Mouse (Mus musculus) lung, adult 18-20 months (tissue): Measurements from ENCODE around the gene Gm28048.
A peak's percentile ranks its signal among the peaks of the same experiment; 100 is the strongest.

Source experiments
- DNase-seq, 2 experiments: peaks; one replicate each; pipeline ENCODE4 v3.0.0; 2022; ENCODE audit warnings: mixed read lengths in 2 of 2

The Gm28048 gene

GRCm38 (mm10) chr11:22938983-22939382 lies 42.9 kb downstream of the Gm28048 start:
- DNase-seq = no peak

DNA sequence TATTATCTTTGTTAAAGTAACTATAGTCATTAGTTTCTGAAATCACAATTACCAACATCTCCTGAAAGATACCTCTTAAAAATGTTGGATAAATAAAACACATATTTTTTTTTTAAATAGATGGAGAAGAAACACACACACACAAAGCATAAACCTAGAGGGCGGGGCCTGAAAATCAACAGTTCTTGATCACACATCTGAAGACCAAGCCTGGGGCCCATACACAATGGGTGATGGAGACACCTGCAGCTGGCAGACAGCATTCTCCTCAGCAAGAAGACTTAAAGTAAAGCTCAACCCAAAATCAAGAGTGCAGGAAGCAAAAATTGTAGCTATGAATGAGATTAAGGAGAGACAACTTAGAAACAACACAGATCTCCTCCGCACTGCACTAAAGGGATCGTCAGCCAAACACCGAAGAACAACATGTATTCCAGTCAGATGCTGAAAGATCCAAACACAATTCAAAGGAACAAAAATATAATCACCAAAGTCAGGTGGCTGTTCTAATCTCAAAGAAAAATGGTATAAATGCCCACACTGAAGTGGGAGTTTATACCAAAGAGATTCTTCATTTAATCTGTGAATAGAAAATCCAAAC lies 44.1 kb downstream of the Gm28048 start:
- no peak for DNase-seq

DNA sequence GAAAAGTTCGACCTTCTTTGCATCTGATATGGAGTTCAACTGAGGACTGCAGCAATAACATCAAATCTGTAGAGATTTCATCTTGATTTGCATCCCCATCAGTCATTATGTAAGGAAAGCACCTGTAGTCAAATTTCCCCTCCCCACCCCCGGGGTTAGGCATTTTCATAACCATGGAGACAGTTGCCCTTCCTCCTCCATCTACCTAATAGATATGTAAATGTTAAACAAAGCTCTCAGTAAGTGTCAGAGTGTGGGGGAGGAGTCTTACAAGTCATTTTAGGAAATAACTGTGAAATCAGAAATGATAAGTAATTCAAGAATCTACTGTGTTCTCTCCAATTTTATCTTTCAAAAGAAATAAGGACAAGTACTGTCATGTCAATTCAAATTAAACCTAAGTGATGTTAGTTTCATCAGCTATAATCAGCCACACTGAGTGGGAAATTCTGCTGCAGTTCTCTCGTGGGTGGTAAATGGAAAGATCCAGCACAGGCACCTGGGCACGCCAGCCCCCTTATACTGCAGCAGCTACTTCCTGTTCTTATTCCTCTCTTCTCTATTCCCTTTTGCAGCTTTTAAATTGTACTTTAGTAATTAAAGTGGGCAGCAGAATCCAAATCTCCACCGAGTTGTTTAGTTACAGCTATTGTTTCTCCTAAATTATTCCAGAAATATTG lies 45.3 kb downstream of the Gm28048 start:
- no peak for DNase-seq

- no peak for DNase-seq
These were observed 49.7 kb downstream of the Gm28048 start for GRCm38 (mm10) chr11:22932167-22932566.

DNA sequence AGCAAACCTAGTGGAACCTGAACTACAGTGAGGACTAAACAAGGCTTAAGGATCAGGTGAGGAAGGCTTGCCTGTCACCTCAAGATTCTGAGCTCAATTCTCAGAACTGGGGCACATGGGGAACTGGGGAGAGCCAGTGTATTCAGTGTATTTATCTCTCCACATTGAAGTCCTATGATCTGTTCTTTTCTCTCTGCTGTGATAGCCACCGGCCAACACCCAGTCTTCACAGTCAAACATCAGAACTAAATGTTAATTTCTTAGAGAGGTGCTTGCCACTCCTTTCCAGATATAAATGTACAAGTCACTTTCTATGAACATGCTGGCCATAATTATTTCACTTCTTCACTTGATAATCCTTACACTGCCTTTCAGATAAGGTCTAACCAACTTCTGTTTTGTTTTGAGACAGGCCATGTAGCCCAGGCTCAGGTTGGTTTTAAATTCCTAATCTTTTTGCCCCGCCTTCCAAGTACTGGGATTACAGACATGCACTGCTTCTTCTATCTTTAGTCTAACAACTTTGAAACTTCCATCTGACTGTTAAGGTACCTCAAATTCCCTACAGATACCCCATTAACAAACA lies 50.5 kb downstream of the Gm28048 start:
- no peak for DNase-seq

GRCm38 (mm10) chr11:22930129-22930528 lies 51.8 kb downstream of the Gm28048 start:
- DNase-seq = no peak

GRCm38 (mm10) chr11:22928586-22929169 lies 53.2 kb downstream of the Gm28048 start:
- no peak for DNase-seq

DNA sequence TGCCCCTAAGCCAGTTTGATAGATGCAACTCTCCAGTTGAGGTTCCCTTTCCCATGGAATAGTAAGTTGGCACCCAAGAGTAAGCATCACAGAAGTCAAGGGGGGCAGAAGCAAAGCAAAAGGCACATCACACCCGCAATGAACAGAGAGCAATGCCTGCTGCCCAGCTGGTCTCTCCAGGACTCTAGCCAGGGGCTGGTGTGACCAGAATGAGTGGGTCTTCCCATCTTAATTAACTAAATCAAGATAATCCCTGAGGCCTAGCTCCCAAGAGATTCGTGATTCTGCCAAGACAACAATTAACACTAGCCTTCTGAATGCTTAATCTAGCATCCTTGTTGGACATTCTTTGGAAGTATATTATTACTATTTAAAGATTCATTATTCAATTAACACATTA lies 58.3 kb downstream of the Gm28048 start:
- no peak for DNase-seq

- no peak for DNase-seq
These were observed 59.3 kb downstream of the Gm28048 start for GRCm38 (mm10) chr11:22922546-22922945.

GRCm38 (mm10) chr11:22919336-22919735 lies 62.6 kb downstream of the Gm28048 start:
- DNase-seq = no peak

DNA sequence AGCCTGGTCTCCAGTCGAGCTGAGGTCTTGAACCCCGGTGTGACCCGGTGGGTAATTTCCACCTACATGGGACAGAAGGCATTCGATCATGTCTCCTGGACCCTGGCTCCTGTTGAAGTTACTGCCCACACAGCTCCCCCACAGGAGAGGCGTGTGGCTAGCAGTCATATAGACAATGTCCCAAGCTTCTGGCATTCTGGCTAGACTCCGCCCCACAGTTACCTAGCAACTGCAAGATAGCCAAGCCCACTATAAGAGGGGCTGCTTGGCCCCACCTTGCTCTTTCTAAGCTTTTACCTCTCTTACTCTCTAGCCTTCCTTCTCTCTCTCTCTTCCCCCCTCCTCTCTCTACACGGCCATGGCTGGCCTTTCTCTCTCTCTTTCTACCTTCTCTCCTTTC lies 64.1 kb downstream of the Gm28048 start:
- DNase-seq = no peak

DNA sequence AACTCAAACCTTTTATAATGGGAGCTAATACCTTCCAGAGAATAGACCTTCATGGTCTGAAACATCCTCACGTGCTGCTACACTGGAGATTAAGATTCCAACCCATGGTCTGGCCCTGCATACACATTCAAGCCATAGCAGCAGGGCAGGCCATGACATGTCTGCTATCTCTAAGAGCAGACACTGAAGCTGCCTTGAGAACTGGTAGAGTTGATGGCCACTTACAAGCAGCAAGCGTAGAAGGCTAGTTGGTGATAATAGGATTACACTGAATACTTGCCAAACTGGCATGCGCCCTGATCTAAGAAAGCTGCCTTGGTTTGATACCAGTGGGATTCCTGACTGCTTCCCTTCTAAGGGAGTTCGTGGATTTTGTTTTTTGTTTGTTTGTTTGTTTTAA lies 68.1 kb downstream of the Gm28048 start:
- DNase-seq = no peak

DNA sequence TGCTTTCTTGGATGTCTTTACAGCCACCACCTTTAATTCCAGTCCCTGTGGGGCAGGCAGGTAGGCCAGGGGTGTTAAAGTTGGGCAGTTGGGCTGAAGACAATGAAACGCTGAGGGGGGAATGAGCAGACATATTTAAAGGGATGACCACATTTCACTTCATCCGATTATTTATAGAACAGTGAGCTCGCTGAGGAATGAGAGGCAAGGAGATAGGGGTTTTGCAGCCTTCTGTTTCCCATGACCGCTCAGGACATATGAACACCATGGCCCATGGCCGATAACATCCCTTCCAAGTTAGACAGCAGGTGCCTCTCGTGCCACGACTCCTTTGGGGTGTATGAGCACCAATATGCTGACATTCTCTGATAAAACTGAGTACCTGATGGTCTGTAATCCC lies 70.1 kb downstream of the Gm28048 start:
- no peak for DNase-seq

GRCm38 (mm10) chr11:22906453-22906865 lies 75.4 kb downstream of the Gm28048 start:
- DNase-seq = no peak

GRCm38 (mm10) chr11:22902923-22903322 lies 79.0 kb downstream of the Gm28048 start:
- DNase-seq = no peak

- DNase-seq = no peak
These were observed 81.8 kb downstream of the Gm28048 start for GRCm38 (mm10) chr11:22900041-22900440.

DNA sequence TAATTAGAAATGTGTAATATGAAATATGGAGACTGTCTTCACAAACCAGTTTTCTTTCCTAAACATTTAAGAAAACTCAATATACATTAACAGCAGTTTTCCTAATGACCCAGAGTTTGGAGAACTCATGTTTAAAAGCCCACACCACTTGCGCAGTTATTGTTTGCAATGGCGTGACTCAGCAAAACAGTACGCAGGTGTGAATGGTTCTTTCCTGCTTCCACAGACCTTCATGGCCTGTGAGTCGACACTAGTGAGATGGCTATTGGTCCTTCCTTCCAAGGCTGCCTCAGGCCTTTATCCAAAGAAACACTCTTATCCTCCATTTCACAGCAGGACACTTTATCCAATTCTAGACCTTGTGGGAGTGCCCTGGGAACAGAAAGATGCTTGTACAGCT lies 84.2 kb downstream of the Gm28048 start:
- no peak for DNase-seq

DNA sequence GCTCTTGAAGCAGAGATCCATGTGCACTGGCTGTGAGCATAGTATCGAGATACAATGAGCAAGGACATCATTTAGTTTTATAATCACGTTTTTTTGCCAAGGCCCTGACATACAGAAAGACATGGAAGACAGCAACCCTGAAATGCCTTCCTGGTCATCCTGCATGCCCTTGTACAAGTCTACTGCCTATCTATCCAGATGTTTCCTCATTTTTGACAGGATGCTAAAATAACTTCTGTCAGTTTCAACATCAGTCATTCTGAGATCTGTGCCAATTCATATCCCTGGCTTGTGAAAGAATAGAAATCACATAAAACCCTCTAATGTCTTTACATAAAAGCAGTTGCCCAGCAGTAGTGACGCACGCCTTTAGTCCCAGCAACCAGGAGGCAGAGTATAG lies 84.8 kb downstream of the Gm28048 start:
- DNase-seq = no peak

DNA sequence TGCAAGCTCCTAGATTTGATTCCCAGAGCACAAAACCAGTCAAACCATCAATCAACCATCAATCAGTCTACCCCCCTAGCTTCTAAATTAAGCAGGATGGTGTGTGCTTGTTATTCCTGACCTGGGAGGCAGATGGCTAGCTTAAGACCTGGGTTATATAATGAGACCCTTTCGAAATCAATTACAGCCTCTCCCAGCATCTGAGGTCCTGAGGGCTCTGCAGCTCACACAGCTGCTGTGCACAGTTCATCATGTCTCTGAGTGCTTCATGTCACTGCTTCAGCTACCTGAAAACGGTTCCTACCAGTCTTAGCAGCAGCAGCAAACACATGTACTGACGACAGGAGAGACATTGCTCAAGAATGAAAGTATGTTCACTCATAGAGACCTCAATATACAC lies 88.8 kb downstream of the Gm28048 start:
- DNase-seq = no peak

DNA sequence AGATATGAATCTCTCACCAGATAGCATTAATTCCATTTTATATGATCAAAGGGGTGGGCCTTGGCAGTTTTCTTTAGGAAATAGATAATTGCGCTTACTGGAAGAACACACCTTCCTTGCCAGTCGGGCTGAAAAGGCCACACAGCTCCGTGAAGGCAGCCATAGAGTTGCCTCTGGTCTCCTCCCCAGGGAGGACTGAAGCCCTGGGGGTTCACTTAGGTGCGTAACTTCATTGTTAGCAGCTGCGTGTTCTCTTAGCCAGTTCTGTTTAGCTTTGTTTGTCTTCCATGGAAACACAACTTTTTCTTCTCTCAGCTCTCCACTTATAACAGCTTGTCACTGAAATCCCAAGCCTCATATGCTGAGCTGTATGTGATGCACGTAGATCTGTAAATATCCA lies 89.4 kb downstream of the Gm28048 start:
- DNase-seq = no peak

DNA sequence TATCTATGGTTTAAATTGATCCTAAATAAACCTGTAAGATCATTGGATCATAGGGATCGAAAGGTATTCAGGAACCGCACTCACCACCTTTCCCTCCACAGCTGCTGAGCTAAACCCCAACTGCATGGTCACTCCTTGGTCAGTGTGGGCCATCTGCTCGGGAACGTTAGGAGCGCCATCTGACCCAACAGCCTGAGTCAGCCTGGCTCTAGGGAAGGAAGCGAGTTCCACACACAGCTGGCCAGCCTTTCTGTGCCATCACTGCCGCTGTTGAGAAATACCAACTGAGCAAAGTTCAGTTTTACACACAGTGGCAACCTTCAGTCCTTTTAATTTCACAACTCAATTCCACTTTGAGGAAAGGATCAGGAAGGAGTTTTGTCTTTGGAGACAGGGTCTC lies 90.0 kb downstream of the Gm28048 start:
- peak; percentile 30 to 40 for DNase-seq

GRCm38 (mm10) chr11:22891242-22891641 lies 90.6 kb downstream of the Gm28048 start:
- peak; percentile 24 to 43 for DNase-seq

- DNase-seq = no peak
These were observed 92.7 kb downstream of the Gm28048 start for GRCm38 (mm10) chr11:22889224-22889623.

GRCm38 (mm10) chr11:22886991-22887390 lies 94.9 kb downstream of the Gm28048 start:
- DNase-seq = no peak
